Mouse (Mus musculus): ENCODE results near the gene Them4. TPM values are rescaled to one million over a fixed set of nuclear protein-coding genes. Genes with fewer than 3 reads are reported as not detected.
A peak's percentile ranks its signal among the peaks of the same experiment; 100 is the strongest.

The Them4 gene
- total and polyA plus RNA-seq, 3 experiments: 4.6 to 15.1 (median 13.2) TPM

GRCm38 (mm10) chr3:94369709-94370108 is 59.8 kb downstream of the Them4 start:
- TF ChIP-seq EP300 (IDR thresholded peaks at IDR 0.05; ENCODE audit: insufficient read depth, low read depth, low read length) (no peak), CTCF (IDR thresholded peaks at IDR 0.05) (no peak), POLR2A (IDR thresholded peaks at IDR 0.05; ENCODE audit: insufficient read depth, low read depth, low read length) (no peak)
- WGBS: 17% methylated on average over 2 of the region's 2 CpGs
- H3K4me1 ChIP-seq (ENCODE audit: control insufficient read depth, insufficient read depth, low read length): peaks cover 1% of the 10 kb centered on the region; the same call in 1 of the 2 replicates
- DNase-seq: no peak
- H3K4me3 ChIP-seq: no peak overlapping the region
- no peaks in the 10 kb centered on the region for H3K36me3 ChIP-seq (ENCODE audit: control insufficient read depth, insufficient read depth, low read length)
- no peak overlapping the region for H3K9ac ChIP-seq (ENCODE audit: low read depth, low read length)
- no peaks in the 10 kb centered on the region for H3K27me3 ChIP-seq (ENCODE audit: control insufficient read depth, insufficient read depth, low read length)
- H3K27ac ChIP-seq: no peak overlapping the region
- H3K79me2 ChIP-seq (replicated peaks; ENCODE audit: control insufficient read depth, insufficient read depth, low read length): no peaks in the 10 kb centered on the region
- intact Hi-C loops (cut with DNase I): loop anchor here (5.0 kb wide), 1 partner anchor 88 kb away; no protein-coding TSS in a partner anchor

- no peak overlapping the region; the same call in 1 of the 2 replicates for H3K9ac ChIP-seq (ENCODE audit: low read depth, low read length)
- TF ChIP-seq POLR2A (IDR thresholded peaks at IDR 0.05; ENCODE audit: insufficient read depth, low read depth, low read length) (no peak), EP300 (IDR thresholded peaks at IDR 0.05; ENCODE audit: insufficient read depth, low read depth, low read length) (0 out of 2 replicates have a peak, but pooled peaks have one; percentile 58)
- H3K27me3 ChIP-seq (ENCODE audit: control insufficient read depth, insufficient read depth, low read length): no peaks in the 10 kb centered on the region
- H3K79me2 ChIP-seq (replicated peaks; ENCODE audit: control insufficient read depth, insufficient read depth, low read length): no peaks in the 10 kb centered on the region
- peaks cover 1% of the 10 kb centered on the region; the same call in 1 of the 2 replicates for H3K4me1 ChIP-seq (ENCODE audit: control insufficient read depth, insufficient read depth, low read length)
- no peak overlapping the region; the same call in 1 of the 2 replicates for H3K27ac ChIP-seq
- no peaks in the 10 kb centered on the region for H3K36me3 ChIP-seq (ENCODE audit: control insufficient read depth, insufficient read depth, low read length)
- 5% methylated on average over 11 of the region's 11 CpGs for WGBS
- no peak overlapping the region for H3K4me3 ChIP-seq
- intact Hi-C loops (cut with DNase I): loop anchor here (2.0 kb wide), 1 partner anchor 71 kb away; the partner anchor contains the start of genes Mrpl9 and Oaz3
- DNase-seq: peak; percentile 82 to 87
Measured at GRCm38 (mm10) chr3:94371637-94372036, 61.7 kb downstream of the Them4 start.

DNA sequence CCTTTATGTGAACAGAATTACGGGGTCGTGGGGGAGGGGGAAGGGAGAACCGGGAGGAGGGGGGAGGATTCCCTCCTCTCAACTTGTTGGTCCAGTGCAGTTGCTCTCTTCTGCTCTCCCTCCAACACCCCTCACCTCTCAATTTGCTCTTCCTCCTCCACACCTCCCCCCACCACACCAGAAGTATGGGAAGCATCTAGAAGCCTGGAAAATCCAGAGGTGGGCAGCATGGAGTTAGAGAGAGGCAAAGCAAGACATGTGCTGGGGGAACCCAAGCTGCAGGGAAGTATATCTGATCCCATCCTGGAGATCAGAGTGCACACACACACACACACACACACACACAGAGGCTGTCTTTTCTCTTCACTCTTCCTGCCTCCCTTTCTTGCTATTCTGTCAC is 62.1 kb downstream of the Them4 start:
- no peaks in the 10 kb centered on the region for H3K36me3 ChIP-seq (ENCODE audit: control insufficient read depth, insufficient read depth, low read length)
- intact Hi-C loops (cut with DNase I): loop anchor here (2.0 kb wide), 1 partner anchor 71 kb away; the partner anchor contains the start of genes Mrpl9 and Oaz3
- peak overlapping the region; percentile 55 for H3K27ac ChIP-seq
- H3K9ac ChIP-seq (ENCODE audit: low read depth, low read length): no peak overlapping the region
- H3K4me1 ChIP-seq (ENCODE audit: control insufficient read depth, insufficient read depth, low read length): peaks cover 1% of the 10 kb centered on the region; the same call in 1 of the 2 replicates
- 4% methylated on average over 3 of the region's 3 CpGs for whole genome bisulfite sequencing
- no peaks in the 10 kb centered on the region for H3K79me2 ChIP-seq (replicated peaks; ENCODE audit: control insufficient read depth, insufficient read depth, low read length)
- DNase-seq: no peak
- H3K4me3 ChIP-seq: no peak overlapping the region
- no peaks in the 10 kb centered on the region; the same call in 1 of the 2 replicates for H3K27me3 ChIP-seq (ENCODE audit: control insufficient read depth, insufficient read depth, low read length)
- no peak for TF ChIP-seq POLR2A (IDR thresholded peaks at IDR 0.05; ENCODE audit: insufficient read depth, low read depth, low read length)
- TF ChIP-seq EP300 (IDR thresholded peaks at IDR 0.05; ENCODE audit: insufficient read depth, low read depth, low read length): no peak
- no peak for TF ChIP-seq CTCF (IDR thresholded peaks at IDR 0.05)

DNA sequence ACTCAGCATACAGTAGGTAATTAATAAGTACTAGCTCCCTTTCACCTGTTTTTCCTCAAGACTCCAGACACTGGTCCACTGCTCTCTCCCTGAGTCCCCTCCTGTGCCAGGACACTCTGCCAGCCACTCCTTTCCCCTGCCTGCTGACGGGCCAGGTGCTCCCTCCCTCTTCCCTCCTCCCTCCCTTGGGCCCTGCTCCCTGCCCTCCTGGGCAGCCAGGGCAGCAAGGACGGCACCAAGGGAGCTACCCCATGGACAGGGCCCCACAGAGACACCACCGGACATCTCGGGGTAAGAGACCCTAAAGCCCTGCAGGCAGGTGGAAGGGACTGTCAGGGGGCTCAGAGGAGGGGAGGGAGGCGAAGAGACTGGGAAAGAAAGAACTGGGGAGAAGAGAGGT is 62.8 kb downstream of the Them4 start, which contains the start of gene Rorc:
TSS of gene Rorc (plus strand) at position 154 of the 400 bp plus-strand sequence.
- peak; percentile 53 to 70 for DNase-seq
- intact Hi-C loops (cut with DNase I): loop anchor here (2.0 kb wide), 1 partner anchor 70 kb away; the partner anchor contains the start of genes Mrpl9 and Oaz3
- peak within 1 kb of the TSS; percentile 34 for H3K4me3 ChIP-seq
- peak within 1 kb of the TSS; percentile 23 for H3K9ac ChIP-seq (ENCODE audit: low read depth, low read length)
- no peak for TF ChIP-seq CTCF (IDR thresholded peaks at IDR 0.05)
- no peak for TF ChIP-seq EP300 (IDR thresholded peaks at IDR 0.05; ENCODE audit: insufficient read depth, low read depth, low read length)
- peak; percentile 38; the same call in 1 of the 2 replicates for TF ChIP-seq POLR2A (IDR thresholded peaks at IDR 0.05; ENCODE audit: insufficient read depth, low read depth, low read length)
- WGBS: 13% methylated on average over 5 of the region's 5 CpGs
- peak within 1 kb of the TSS; percentile 55 for H3K27ac ChIP-seq
- H3K36me3 ChIP-seq (ENCODE audit: control insufficient read depth, insufficient read depth, low read length): no peaks in the 10 kb centered on the region
- H3K27me3 ChIP-seq (ENCODE audit: control insufficient read depth, insufficient read depth, low read length): no peaks in the 10 kb centered on the region; the same call in 1 of the 2 replicates
- H3K79me2 ChIP-seq (replicated peaks; ENCODE audit: control insufficient read depth, insufficient read depth, low read length): no peaks in the 10 kb centered on the region
- H3K4me1 ChIP-seq (ENCODE audit: control insufficient read depth, insufficient read depth, low read length): peaks cover 1% of the 10 kb centered on the region; the same call in 1 of the 2 replicates

GRCm38 (mm10) chr3:94373090-94373489 is 63.2 kb downstream of the Them4 start:
- peak overlapping the region; percentile 23 for H3K9ac ChIP-seq (ENCODE audit: low read depth, low read length)
- TF ChIP-seq CTCF (IDR thresholded peaks at IDR 0.05) (no peak), POLR2A (IDR thresholded peaks at IDR 0.05; ENCODE audit: insufficient read depth, low read depth, low read length) (no peak), EP300 (IDR thresholded peaks at IDR 0.05; ENCODE audit: insufficient read depth, low read depth, low read length) (no peak)
- H3K4me1 ChIP-seq (ENCODE audit: control insufficient read depth, insufficient read depth, low read length): peaks cover 1% of the 10 kb centered on the region; the same call in 1 of the 2 replicates
- no peaks in the 10 kb centered on the region for H3K79me2 ChIP-seq (replicated peaks; ENCODE audit: control insufficient read depth, insufficient read depth, low read length)
- WGBS: 4% methylated on average over 10 of the region's 10 CpGs
- DNase-seq: no peak
- peak overlapping the region; percentile 55; the same call in 1 of the 2 replicates for H3K27ac ChIP-seq
- no peaks in the 10 kb centered on the region; the same call in 1 of the 2 replicates for H3K27me3 ChIP-seq (ENCODE audit: control insufficient read depth, insufficient read depth, low read length)
- intact Hi-C loops (cut with DNase I): loop anchor here (2.0 kb wide), 1 partner anchor 70 kb away; the partner anchor contains the start of genes Mrpl9 and Oaz3
- no peaks in the 10 kb centered on the region for H3K36me3 ChIP-seq (ENCODE audit: control insufficient read depth, insufficient read depth, low read length)
- H3K4me3 ChIP-seq: peak overlapping the region; percentile 34

DNA sequence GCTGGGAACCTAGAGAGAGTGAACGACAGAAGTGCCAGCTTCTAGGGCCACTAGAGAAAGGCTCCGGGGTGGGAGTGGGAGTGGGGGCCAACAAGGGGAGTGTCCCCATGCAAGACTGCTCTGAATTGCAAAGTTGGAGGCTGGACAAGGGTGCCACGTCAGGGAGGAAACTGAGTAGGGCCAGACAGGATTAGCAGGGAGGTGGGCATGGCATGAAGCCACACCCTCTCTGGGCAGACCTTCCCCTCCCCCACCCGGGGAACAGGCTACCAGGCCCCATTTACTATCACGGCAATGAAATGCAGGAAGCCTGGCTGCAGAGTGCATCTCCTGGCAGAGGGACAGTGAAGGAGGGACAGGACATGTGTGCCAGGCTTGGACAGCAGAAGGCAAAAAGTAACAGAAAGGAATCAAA is 63.7 kb downstream of the Them4 start:
- Histone ChIP-seq H3K4me1 (ENCODE audit: control insufficient read depth, insufficient read depth, low read length) (peaks cover 1% of the 10 kb centered on the region; the same call in 1 of the 2 replicates), H3K36me3 (ENCODE audit: control insufficient read depth, insufficient read depth, low read length) (no peaks in the 10 kb centered on the region), H3K9ac (ENCODE audit: low read depth, low read length) (no peak overlapping the region), H3K4me3 (peak overlapping the region; percentile 34; the same call in 1 of the 2 replicates), H3K27ac (no peak overlapping the region), H3K27me3 (ENCODE audit: control insufficient read depth, insufficient read depth, low read length) (no peaks in the 10 kb centered on the region; the same call in 1 of the 2 replicates), H3K79me2 (replicated peaks; ENCODE audit: control insufficient read depth, insufficient read depth, low read length) (no peaks in the 10 kb centered on the region)
- intact Hi-C loops (cut with DNase I): loop anchor here (2.0 kb wide), 1 partner anchor 69 kb away; the partner anchor contains the start of genes Mrpl9 and Oaz3
- TF ChIP-seq EP300 (IDR thresholded peaks at IDR 0.05; ENCODE audit: insufficient read depth, low read depth, low read length): no peak
- TF ChIP-seq CTCF (IDR thresholded peaks at IDR 0.05): no peak
- no peak for TF ChIP-seq POLR2A (IDR thresholded peaks at IDR 0.05; ENCODE audit: insufficient read depth, low read depth, low read length)
- WGBS: 2% methylated on average over 5 of the region's 5 CpGs
- DNase-seq: peak in 1 of 2 experiments; percentile 27
